Mouse (Mus musculus) left cerebral cortex, adult 2 months (tissue): ENCODE data around the gene Large1. TPM values are rescaled to one million over a fixed set of nuclear protein-coding genes. Genes with fewer than 3 reads are reported as not detected.
"Not testable (repeated sequence)": the region's sequence is repeated elsewhere in the genome, so short reads cannot be mapped to it uniquely, and the experiment has no call there.

Source experiments
- DNase-seq, 2 experiments: peaks; one replicate each; pipeline ENCODE4 v3.0.0; 2021 to 2022; ENCODE audit warnings: low spot score in 2 of 2, mixed read lengths in 1 of 2; ENCODE audit errors: extremely low spot score in 1 of 2
- H3K27ac ChIP-seq: fragments of 200-600 bp; 2 replicates; pipeline ENCODE4 v1.8.1; 2022
- H3K4me3 ChIP-seq: fragments of 200-600 bp; 2 replicates; pipeline ENCODE4 v1.8.1; 2022
- CTCF ChIP-seq: fragments of 200-600 bp; IDR thresholded peaks from 2 replicates; pipeline ENCODE4 v1.8.1; 2022; ENCODE audit warnings: antibody characterized with exemption, mild to moderate bottlenecking, moderate library complexity
- intact Hi-C: fragments of 180-260 bp; cut with DNase I; formaldehyde crosslinking; loops from one replicate; pipeline ENCODE4 v1.15.1; 2025
- total RNA-seq, 2 experiments: library from RNA; stranded (reverse); gene quantifications; 2 replicates each; pipeline ENCODE4 v1.2.3; 2021

Gene Large1
- total RNA-seq, 2 experiments from 2014 or later: 144 to 159 TPM

- DNase-seq: no peak
- TF ChIP-seq CTCF: no peak
- Histone ChIP-seq H3K4me3 (no peak overlapping the region), H3K27ac (no peak overlapping the region)
- intact Hi-C loops: no loop called here
These were observed 25.3 kb downstream of the Large1 start for GRCm38 (mm10) chr8:73328056-73328455.

- no peak for DNase-seq
- Histone ChIP-seq H3K27ac (no peak overlapping the region), H3K4me3 (no peak overlapping the region)
- intact Hi-C loops: no loop called here
- no peak for TF ChIP-seq CTCF
These were observed 28.7 kb downstream of the Large1 start for GRCm38 (mm10) chr8:73324667-73325066.

GRCm38 (mm10) chr8:73323591-73323990, 29.7 kb downstream of the Large1 start:
- H3K4me3 ChIP-seq: no peak overlapping the region
- intact Hi-C loops: no loop called here
- no peak for TF ChIP-seq CTCF

GRCm38 (mm10) chr8:73319500-73319899, 33.8 kb downstream of the Large1 start:
- DNase-seq, intact Hi-C loops, H3K4me3 ChIP-seq, H3K27ac ChIP-seq: not testable (repeated sequence)

More at GRCm38 (mm10) chr8:73323591-73323990, 29.7 kb downstream of the Large1 start:
- H3K27ac ChIP-seq: no peak overlapping the region
- DNase-seq: no peak

- H3K27ac ChIP-seq: peak overlapping the region; percentile 38; the same call in 1 of the 2 replicates
- DNase-seq: no peak
- intact Hi-C loops: no loop called here
- no peak for TF ChIP-seq CTCF
- H3K4me3 ChIP-seq: no peak overlapping the region
These were observed 39.4 kb downstream of the Large1 start for GRCm38 (mm10) chr8:73313911-73314310.

- Histone ChIP-seq H3K4me3 (no peak overlapping the region), H3K27ac (peak overlapping the region; percentile 38; the same call in 1 of the 2 replicates)
- DNase-seq: no peak
- intact Hi-C loops: no loop called here
- no peak for TF ChIP-seq CTCF
These were observed 40.4 kb downstream of the Large1 start for GRCm38 (mm10) chr8:73312714-73313607.

- intact Hi-C loops: no loop called here
- H3K27ac ChIP-seq: no peak overlapping the region
- DNase-seq: no peak
- TF ChIP-seq CTCF: no peak
- H3K4me3 ChIP-seq: no peak overlapping the region
These were observed 42.9 kb downstream of the Large1 start for GRCm38 (mm10) chr8:73310471-73310870.

GRCm38 (mm10) chr8:73310036-73310435, 43.3 kb downstream of the Large1 start:
- TF ChIP-seq CTCF: no peak
- intact Hi-C loops: no loop called here
- Histone ChIP-seq H3K4me3 (no peak overlapping the region), H3K27ac (no peak overlapping the region)
- DNase-seq: no peak

- intact Hi-C loops: loop anchor here (5.0 kb wide), 1 partner anchor 72 kb away; no protein-coding TSS in a partner anchor
- Histone ChIP-seq H3K27ac (no peak overlapping the region; the same call in 1 of the 2 replicates), H3K4me3 (no peak overlapping the region)
- TF ChIP-seq CTCF: no peak
- no peak for DNase-seq
These were observed 49.4 kb downstream of the Large1 start for GRCm38 (mm10) chr8:73303907-73304306.

GRCm38 (mm10) chr8:73302947-73303346, 50.4 kb downstream of the Large1 start:
- DNase-seq: peak in 1 of 2 experiments; percentile 39
- Histone ChIP-seq H3K4me3 (no peak overlapping the region), H3K27ac (no peak overlapping the region)
- TF ChIP-seq CTCF: no peak
- intact Hi-C loops: loop anchor here (5.0 kb wide), 1 partner anchor 71 kb away; no protein-coding TSS in a partner anchor

- DNase-seq: no peak
These were observed 57.8 kb downstream of the Large1 start for GRCm38 (mm10) chr8:73295531-73295930.

GRCm38 (mm10) chr8:73293655-73294054, 59.7 kb downstream of the Large1 start:
- intact Hi-C loops: no loop called here
- no peak for TF ChIP-seq CTCF

More at GRCm38 (mm10) chr8:73295531-73295930, 57.8 kb downstream of the Large1 start:
- intact Hi-C loops: no loop called here
- no peak overlapping the region for H3K27ac ChIP-seq
- no peak for TF ChIP-seq CTCF
- no peak overlapping the region for H3K4me3 ChIP-seq

More at GRCm38 (mm10) chr8:73293655-73294054, 59.7 kb downstream of the Large1 start:
- H3K4me3 ChIP-seq: no peak overlapping the region
- no peak for DNase-seq
- no peak overlapping the region for H3K27ac ChIP-seq
